Mouse (Mus musculus): Measurements from ENCODE around the gene B3gnt7.

DNA sequence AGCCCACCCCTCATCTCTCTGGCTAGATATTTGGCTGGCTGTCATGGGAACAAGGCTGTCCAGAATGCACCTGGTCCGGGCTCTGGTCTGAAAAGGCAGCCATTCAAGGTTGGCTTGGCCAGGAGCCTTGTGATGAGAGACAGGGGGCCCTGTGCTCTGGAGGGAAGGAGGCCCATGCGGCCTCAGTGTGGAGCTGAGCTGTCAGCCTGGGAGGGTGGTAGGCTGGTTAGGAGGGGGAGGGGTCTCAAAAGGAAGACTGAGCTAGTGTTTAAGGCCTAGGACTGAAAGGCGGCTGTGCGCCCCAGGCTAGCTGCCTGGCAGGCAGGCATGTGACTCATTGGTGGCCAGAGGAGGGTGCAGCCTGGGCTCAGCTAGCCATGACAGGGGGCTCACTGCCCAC, 8.2 kb upstream of the B3gnt7 start:
- TF ChIP-seq POLR2A (IDR thresholded peaks at IDR 0.05; ENCODE audit: borderline replicate concordance, insufficient read depth, low read length) = no peak
- TF ChIP-seq CTCF (IDR thresholded peaks at IDR 0.05; ENCODE audit: borderline replicate concordance, insufficient read depth, low read depth, low read length) = no peak

All from cerebellum, adult 2 months (tissue).